Mouse (Mus musculus) intestine, embryonic 16.5 days (tissue): ENCODE results near the gene Iqgap2. TPM values are rescaled to one million over a fixed set of nuclear protein-coding genes. Genes with fewer than 3 reads are reported as not detected.

Source experiments
- ATAC-seq: fragments of 200-750 bp; cut with Nextera tagmentation; 2 replicates; pipeline ENCODE4 v1.8.0; 2017; ENCODE audit warnings: moderate TSS enrichment, moderate library complexity
- H3K27ac ChIP-seq: fragments of 300-500 bp; sonication (generic); 2 replicates; pipeline ENCODE4 v1.5.1; 2014; ENCODE audit warnings: mild to moderate bottlenecking, low read length
- H3K27me3 ChIP-seq: fragments of 300-500 bp; sonication (generic); replicated peaks from 2 replicates; pipeline ENCODE4 v1.6.1; 2014; ENCODE audit warnings: low read length, control low read depth, mixed read lengths; ENCODE audit not compliant: control insufficient read depth, insufficient read depth
- H3K36me3 ChIP-seq: fragments of 300-500 bp; sonication (generic); 2 replicates; pipeline ENCODE4 v1.6.1; 2014; ENCODE audit warnings: low read length, control low read depth; ENCODE audit not compliant: control insufficient read depth, insufficient read depth
- H3K4me1 ChIP-seq: fragments of 300-500 bp; sonication (generic); 2 replicates; pipeline ENCODE4 v1.6.1; 2014; ENCODE audit warnings: low read length, control low read depth, mixed read lengths; ENCODE audit not compliant: control insufficient read depth, insufficient read depth
- H3K4me2 ChIP-seq: fragments of 300-500 bp; sonication (generic); 2 replicates; pipeline ENCODE4 v1.6.1; 2014; ENCODE audit warnings: low read depth, low read length, control low read depth
- H3K4me3 ChIP-seq: fragments of 300-500 bp; sonication (generic); 2 replicates; pipeline ENCODE4 v1.5.1; 2014; ENCODE audit warnings: mild to moderate bottlenecking, low read length
- H3K9ac ChIP-seq: fragments of 300-500 bp; sonication (generic); 2 replicates; pipeline ENCODE4 v1.6.1; 2014; ENCODE audit warnings: low read depth, low read length
- H3K9me3 ChIP-seq: fragments of 300-500 bp; sonication (generic); 2 replicates; pipeline ENCODE4 v1.6.1; 2016; ENCODE audit warnings: low read length, control low read depth; ENCODE audit not compliant: control insufficient read depth
- WGBS: fragments of 180-500 bp; shearing (Covaris S2); extraction: QIAGEN DNeasy Blood & Tissue Kit; methylation state at CpG from one replicate; pipeline ENCODE4 v1.1.7; 2014; 5-methylcytosine and 5-hydroxymethylcytosine counted together
- polyA plus RNA-seq: library from polyadenylated mRNA; unstranded; fragments of >200 nt; fragmentation: Nextera tagmentation; extraction: Ambion mirVana; gene quantifications from 2 replicates; pipeline ENCODE4 v1.2.1, GENCODE M21; 2015

Gene Iqgap2
- polyA plus RNA-seq, 1 experiment from 2014 or later = 29.4 TPM

DNA sequence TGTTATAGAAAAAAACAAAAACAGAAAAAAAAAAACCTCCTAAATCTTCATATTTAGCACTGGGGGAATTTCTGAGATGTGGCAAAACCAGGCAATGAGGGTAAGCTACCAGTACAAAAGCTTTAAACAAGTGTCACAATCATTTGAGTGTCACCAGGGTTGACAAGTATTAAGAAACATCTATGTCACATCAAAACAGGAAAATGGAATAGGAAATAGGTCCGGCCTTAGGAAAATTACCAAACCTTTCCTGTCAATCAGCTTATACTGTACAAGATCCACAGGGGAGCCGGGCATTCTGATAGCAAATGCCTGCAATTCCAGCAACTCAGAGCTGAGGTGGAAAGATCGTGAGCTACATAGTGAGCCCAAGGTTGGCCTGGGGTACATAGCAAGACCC, 46.8 kb downstream of the Iqgap2 start:
- ATAC-seq = no peak
- no peak overlapping the region for H3K4me2 ChIP-seq
- H3K27me3 ChIP-seq = no peaks in the 10 kb centered on the region
- H3K9me3 ChIP-seq = no peaks in the 10 kb centered on the region
- WGBS = 82% methylated on average over 3 of the region's 3 CpGs
- no peak overlapping the region for H3K27ac ChIP-seq
- H3K36me3 ChIP-seq = no peaks in the 10 kb centered on the region
- H3K4me3 ChIP-seq = no peak overlapping the region
- peaks cover 5% of the 10 kb centered on the region; the same call in 1 of the 2 replicates for H3K4me1 ChIP-seq
- no peak overlapping the region for H3K9ac ChIP-seq

DNA sequence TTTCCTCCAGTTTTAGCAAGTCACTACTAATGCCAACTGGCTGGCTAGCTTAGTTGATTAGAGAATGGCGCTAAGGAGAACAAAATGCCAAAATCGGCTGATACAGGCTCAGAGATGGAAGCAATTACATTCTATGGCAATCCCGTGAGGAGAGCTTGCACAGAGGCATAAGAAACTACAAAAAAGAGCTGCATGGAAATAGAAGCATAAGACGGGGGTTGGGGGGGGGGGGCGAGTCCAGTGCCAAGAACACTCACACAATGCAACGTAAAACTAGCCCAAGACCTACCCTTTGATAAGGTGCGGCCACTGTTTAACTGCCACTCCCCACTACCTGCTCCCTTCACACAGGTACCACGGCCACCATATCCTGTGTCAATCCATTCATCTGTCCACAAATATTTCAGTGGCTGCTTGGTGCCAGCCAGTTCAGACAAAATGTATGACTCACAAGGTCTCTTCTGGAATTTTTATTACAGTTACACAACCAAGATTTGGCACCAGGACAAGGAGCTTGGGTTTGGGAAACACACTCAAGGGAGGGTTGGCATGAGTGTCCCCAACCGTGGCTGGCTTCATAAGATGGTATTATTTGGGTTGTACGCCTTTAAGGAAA, 48.2 kb downstream of the Iqgap2 start:
- ATAC-seq = 0 out of 2 replicates have a peak, but pooled peaks have one; percentile 23
- Histone ChIP-seq H3K4me1 (peaks cover 5% of the 10 kb centered on the region; the same call in 1 of the 2 replicates), H3K4me3 (no peak overlapping the region), H3K4me2 (no peak overlapping the region), H3K9me3 (no peaks in the 10 kb centered on the region), H3K27me3 (no peaks in the 10 kb centered on the region), H3K36me3 (no peaks in the 10 kb centered on the region), H3K27ac (0 out of 2 replicates have a peak overlapping the region, but pooled peaks have one; percentile 13), H3K9ac (no peak overlapping the region)
- 76% methylated on average over 10 of the region's 10 CpGs for WGBS

DNA sequence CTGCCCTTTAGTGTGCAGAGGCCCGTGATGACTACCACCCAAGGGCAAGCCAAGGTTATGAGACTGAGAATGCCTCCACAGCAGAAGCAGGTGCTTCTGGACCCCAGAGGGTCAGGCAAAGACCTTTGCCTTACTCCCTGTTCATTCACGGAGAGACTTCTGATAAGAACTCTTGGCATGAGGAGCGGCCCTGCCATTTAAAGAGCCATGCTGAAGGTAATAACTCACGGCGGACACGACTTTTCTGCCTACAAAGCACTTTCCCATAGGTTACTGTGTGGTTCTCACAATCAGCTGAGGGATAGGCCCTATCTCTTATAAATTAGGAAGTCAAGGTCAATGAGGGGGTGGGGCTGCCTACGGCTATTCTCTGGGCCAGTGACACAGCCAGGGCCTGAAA, 48.9 kb downstream of the Iqgap2 start:
- peak; percentile 89 for ATAC-seq
- no peaks in the 10 kb centered on the region for H3K27me3 ChIP-seq
- peaks cover 5% of the 10 kb centered on the region; the same call in 1 of the 2 replicates for H3K4me1 ChIP-seq
- H3K27ac ChIP-seq = peak overlapping the region; percentile 42; the same call in 1 of the 2 replicates
- 57% methylated on average over 7 of the region's 7 CpGs for WGBS
- no peaks in the 10 kb centered on the region for H3K36me3 ChIP-seq
- no peaks in the 10 kb centered on the region for H3K9me3 ChIP-seq
- no peak overlapping the region for H3K4me3 ChIP-seq
- H3K9ac ChIP-seq = no peak overlapping the region
- no peak overlapping the region for H3K4me2 ChIP-seq

DNA sequence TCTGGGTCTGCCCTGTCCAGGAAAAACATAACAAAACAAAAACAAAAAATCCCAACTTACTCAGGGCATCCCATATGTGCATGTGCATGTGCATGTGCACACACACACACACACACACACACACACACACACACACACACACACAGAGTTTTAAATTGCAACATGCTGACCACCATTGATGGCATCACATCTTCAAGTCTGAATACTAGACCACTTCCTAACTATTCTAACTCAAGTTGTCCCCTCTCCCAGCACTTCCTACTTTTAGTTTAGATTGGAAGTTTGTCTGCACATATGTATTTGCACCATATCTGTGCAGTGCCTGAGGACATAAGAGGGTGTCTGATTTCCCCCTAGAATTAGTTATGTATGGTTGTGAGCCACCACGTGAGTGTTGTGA, 49.8 kb downstream of the Iqgap2 start:
- no peak for ATAC-seq
- WGBS = 93% methylated on average over 1 of the region's 1 CpGs
- no peaks in the 10 kb centered on the region for H3K9me3 ChIP-seq
- no peak overlapping the region for H3K27ac ChIP-seq
- no peaks in the 10 kb centered on the region for H3K36me3 ChIP-seq
- peaks cover 5% of the 10 kb centered on the region; the same call in 1 of the 2 replicates for H3K4me1 ChIP-seq
- H3K4me3 ChIP-seq = no peak overlapping the region
- no peak overlapping the region for H3K4me2 ChIP-seq
- no peaks in the 10 kb centered on the region for H3K27me3 ChIP-seq
- no peak overlapping the region for H3K9ac ChIP-seq

DNA sequence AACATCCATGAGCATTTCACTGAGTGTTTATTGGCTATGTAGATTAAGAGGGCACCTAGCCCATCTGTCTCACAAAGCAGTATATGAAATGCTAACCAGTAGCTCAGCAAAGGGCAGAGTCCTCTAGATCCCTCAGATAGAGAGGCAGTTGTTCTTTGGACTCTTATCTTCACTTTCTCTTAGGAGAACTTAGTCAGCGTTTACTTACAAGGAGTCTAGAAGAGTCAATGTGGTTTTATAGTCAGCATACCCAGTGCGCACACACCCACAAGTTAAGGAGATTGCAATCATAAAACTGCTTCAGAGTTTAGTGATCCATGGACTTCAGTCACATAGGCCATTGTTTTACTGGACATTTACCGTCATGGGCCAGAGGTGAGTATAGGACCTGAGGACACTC, 54.8 kb downstream of the Iqgap2 start:
- Histone ChIP-seq H3K9ac (no peak overlapping the region), H3K36me3 (no peaks in the 10 kb centered on the region), H3K9me3 (no peaks in the 10 kb centered on the region), H3K27me3 (no peaks in the 10 kb centered on the region), H3K27ac (peak overlapping the region; percentile 53; the same call in 1 of the 2 replicates), H3K4me1 (peaks cover 8% of the 10 kb centered on the region; the same call in 1 of the 2 replicates), H3K4me2 (no peak overlapping the region), H3K4me3 (no peak overlapping the region)
- peak; percentile 95 for ATAC-seq
- WGBS = 62% methylated on average over 3 of the region's 3 CpGs

DNA sequence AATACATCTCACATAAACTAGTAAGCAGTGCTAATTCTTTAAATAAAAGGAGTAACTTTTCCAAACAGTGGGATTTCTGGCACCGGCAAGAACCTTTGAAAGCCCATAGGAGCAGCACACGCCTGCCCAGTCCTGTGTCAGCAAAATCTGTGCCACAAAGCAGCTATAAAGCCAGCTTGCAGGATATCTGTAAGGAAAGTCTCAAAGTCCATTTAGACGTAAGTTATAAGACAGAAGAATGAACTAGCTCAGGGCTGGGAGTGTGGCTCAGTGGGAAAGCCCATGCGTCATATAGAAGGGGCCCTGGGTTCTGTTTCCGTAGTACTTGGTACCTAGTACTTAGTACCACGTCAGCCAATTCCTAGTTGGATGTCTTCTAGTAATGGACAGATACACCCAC, 58.2 kb downstream of the Iqgap2 start:
- no peaks in the 10 kb centered on the region for H3K9me3 ChIP-seq
- no peak overlapping the region for H3K9ac ChIP-seq
- H3K27me3 ChIP-seq = no peaks in the 10 kb centered on the region
- WGBS = 66% methylated on average over 6 of the region's 6 CpGs
- no peaks in the 10 kb centered on the region for H3K36me3 ChIP-seq
- H3K4me2 ChIP-seq = no peak overlapping the region
- peak overlapping the region; percentile 39 for H3K27ac ChIP-seq
- H3K4me1 ChIP-seq = peaks cover 14% of the 10 kb centered on the region; the same call in 1 of the 2 replicates
- no peak overlapping the region for H3K4me3 ChIP-seq
- ATAC-seq = peak; percentile 74

DNA sequence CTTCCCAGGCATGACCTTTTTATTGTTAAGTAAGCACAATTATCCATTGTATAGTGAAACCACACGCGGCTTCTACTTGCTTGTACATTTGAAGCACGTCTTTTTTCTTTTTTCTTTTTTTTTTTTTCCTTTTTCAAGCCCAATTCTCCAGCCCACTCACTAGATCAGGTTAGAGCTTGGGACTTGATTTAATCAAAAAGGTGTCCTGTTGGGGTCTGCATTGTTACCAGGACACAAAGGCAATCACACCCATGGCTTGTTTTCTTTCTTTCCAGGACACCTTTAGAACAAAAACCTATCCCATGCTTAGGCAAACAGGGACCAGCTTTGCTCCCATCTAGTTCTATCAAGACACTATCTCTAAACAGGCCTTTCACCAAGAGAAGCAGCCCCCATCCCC, 59.0 kb downstream of the Iqgap2 start:
- WGBS = 41% methylated on average over 3 of the region's 3 CpGs
- Histone ChIP-seq H3K9ac (no peak overlapping the region), H3K9me3 (no peaks in the 10 kb centered on the region), H3K36me3 (no peaks in the 10 kb centered on the region), H3K4me2 (no peak overlapping the region), H3K27ac (no peak overlapping the region), H3K27me3 (no peaks in the 10 kb centered on the region), H3K4me1 (peaks cover 14% of the 10 kb centered on the region; the same call in 1 of the 2 replicates), H3K4me3 (no peak overlapping the region)
- ATAC-seq = no peak

DNA sequence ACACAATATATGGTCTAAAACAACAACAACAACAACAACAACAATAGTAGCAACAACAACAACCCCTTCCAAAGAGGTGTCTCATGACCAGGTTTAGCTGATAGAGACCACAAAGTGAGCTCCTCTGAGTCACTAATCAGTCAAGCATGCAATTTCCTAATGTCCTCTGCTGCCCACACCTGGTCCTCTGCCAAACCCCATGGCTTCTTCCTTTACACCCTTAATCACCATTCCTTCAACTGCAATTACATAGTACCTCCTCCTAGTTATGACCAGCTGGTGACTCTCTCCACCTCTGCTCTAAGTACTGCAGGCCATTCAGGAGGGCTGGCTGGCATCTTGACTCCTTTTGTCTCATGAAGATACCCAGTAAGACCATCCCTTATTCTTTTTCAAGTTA, 60.0 kb downstream of the Iqgap2 start:
- no peak overlapping the region for H3K4me3 ChIP-seq
- H3K9ac ChIP-seq = no peak overlapping the region
- H3K4me2 ChIP-seq = no peak overlapping the region
- H3K27me3 ChIP-seq = no peaks in the 10 kb centered on the region
- H3K9me3 ChIP-seq = no peaks in the 10 kb centered on the region
- H3K36me3 ChIP-seq = no peaks in the 10 kb centered on the region
- peaks cover 15% of the 10 kb centered on the region; the same call in 1 of the 2 replicates for H3K4me1 ChIP-seq
- H3K27ac ChIP-seq = no peak overlapping the region
- ATAC-seq = no peak

DNA sequence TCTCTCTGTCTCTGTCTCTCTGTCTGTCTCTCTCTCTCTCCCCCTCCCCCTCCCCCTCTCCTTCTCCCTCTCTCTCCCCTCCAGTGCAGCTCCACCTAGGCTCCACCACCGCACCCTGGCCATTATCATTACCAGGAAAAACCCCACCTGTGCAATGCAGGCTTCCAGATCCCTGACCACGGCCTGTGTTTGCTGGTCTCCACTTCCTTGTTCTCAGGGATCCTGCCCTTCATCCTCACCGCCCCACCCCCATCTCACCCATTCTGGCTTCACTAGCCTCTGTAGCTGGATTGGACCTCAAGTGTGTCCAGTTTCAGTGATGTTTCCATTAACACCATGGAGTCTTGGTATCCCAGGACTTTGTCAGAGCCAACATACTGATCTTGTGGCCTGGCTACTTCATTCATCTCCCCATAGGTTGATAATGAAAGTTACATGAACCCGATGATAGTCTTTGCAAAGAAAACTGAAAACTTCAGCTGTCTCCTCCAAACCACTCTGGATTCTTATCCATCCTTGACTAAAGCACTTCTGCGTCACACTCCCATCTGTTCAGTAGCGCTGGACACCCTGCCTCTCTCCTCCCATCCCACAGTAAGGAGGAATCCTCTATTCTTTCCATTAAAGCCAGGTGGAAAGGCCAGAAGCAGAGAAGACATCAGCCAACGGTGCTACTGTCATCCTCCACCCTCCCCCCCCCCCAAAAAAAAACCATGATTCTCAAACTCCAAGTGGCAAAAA, 62.1 kb downstream of the Iqgap2 start:
- H3K9me3 ChIP-seq = no peaks in the 10 kb centered on the region
- peaks cover 22% of the 10 kb centered on the region; the same call in 1 of the 2 replicates for H3K4me1 ChIP-seq
- no peak overlapping the region for H3K4me3 ChIP-seq
- no peaks in the 10 kb centered on the region for H3K36me3 ChIP-seq
- whole genome bisulfite sequencing = 77% methylated on average over 7 of the region's 7 CpGs
- no peak overlapping the region for H3K9ac ChIP-seq
- H3K27ac ChIP-seq = no peak overlapping the region
- peak; percentile 69 for ATAC-seq
- H3K27me3 ChIP-seq = no peaks in the 10 kb centered on the region
- H3K4me2 ChIP-seq = no peak overlapping the region
